Mouse (Mus musculus): Measurements from ENCODE around the gene Farsb. TPM values are rescaled to one million over a fixed set of nuclear protein-coding genes. Genes with fewer than 3 reads are reported as not detected.

The Farsb gene
- polyA plus RNA-seq, 1 experiment from 2014 or later = 63.6 TPM

- no peak for ATAC-seq
- in situ Hi-C loops (cut with MboI; ENCODE audit: low pct_unique_long_range_greater_than_20kb) = loop anchor here (5.0 kb wide), 1 partner anchor 439 kb away; no protein-coding TSS in a partner anchor
Observed at GRCm38 (mm10) chr1:78421749-78422148, 66.9 kb downstream of the Farsb start.

GRCm38 (mm10) chr1:78420271-78420670, 68.4 kb downstream of the Farsb start:
- ChIA-PET POLR2A (no interaction called here), CTCF (interaction anchor here (0.8 to 2.2 kb wide), 7 partner anchors 34 to 438 kb away, joined by 3 to 12 read pairs (median 4); no protein-coding TSS in a partner anchor)
- no peak for TF ChIP-seq CTCF (IDR thresholded peaks at IDR 0.05)
- DNase-seq (ENCODE audit: low read depth, low spot score) (no peak), ATAC-seq (no peak)
- in situ Hi-C loops (cut with MboI; ENCODE audit: low pct_unique_long_range_greater_than_20kb) = loop anchor here (5.0 kb wide), 1 partner anchor 438 kb away; no protein-coding TSS in a partner anchor
- H3K27me3 ChIP-seq = no peaks in the 10 kb centered on the region

More at GRCm38 (mm10) chr1:78421749-78422148, 66.9 kb downstream of the Farsb start:
- POLR2A ChIA-PET = no interaction called here
- DNase-seq (ENCODE audit: low read depth, low spot score) = no peak
- H3K27me3 ChIP-seq = no peaks in the 10 kb centered on the region
- CTCF ChIA-PET = no interaction called here
- no peak for TF ChIP-seq CTCF (IDR thresholded peaks at IDR 0.05)

GRCm38 (mm10) chr1:78419593-78419992, 69.1 kb downstream of the Farsb start:
- ChIA-PET POLR2A (no interaction called here), CTCF (interaction anchor here (0.8 to 2.2 kb wide), 11 partner anchors 8 to 452 kb away, joined by 3 to 12 read pairs (median 3); no protein-coding TSS in a partner anchor)
- in situ Hi-C loops (cut with MboI; ENCODE audit: low pct_unique_long_range_greater_than_20kb) = loop anchor here (10.0 kb wide), 1 partner anchor 205 kb away; no protein-coding TSS in a partner anchor
- DNase-seq (ENCODE audit: low read depth, low spot score) (no peak), ATAC-seq (peak; percentile 68)
- no peaks in the 10 kb centered on the region for H3K27me3 ChIP-seq
- peak; percentile 89 for TF ChIP-seq CTCF (IDR thresholded peaks at IDR 0.05)

GRCm38 (mm10) chr1:78417154-78417911, 71.4 kb downstream of the Farsb start:
- ChIA-PET POLR2A (no interaction called here), CTCF (no interaction called here)
- DNase-seq (ENCODE audit: low read depth, low spot score) (no peak), ATAC-seq (no peak)
- in situ Hi-C loops (cut with MboI; ENCODE audit: low pct_unique_long_range_greater_than_20kb) = loop anchor here (10.0 kb wide), 1 partner anchor 203 kb away; no protein-coding TSS in a partner anchor
- TF ChIP-seq CTCF (IDR thresholded peaks at IDR 0.05) = no peak
- no peaks in the 10 kb centered on the region for H3K27me3 ChIP-seq

GRCm38 (mm10) chr1:78414421-78414820, 74.3 kb downstream of the Farsb start:
- DNase-seq (ENCODE audit: low read depth, low spot score) (no peak), ATAC-seq (no peak)
- no peaks in the 10 kb centered on the region for H3K27me3 ChIP-seq
- TF ChIP-seq CTCF (IDR thresholded peaks at IDR 0.05) = no peak
- ChIA-PET CTCF (interaction anchor here (0.7 to 1.6 kb wide), 2 partner anchors 11 to 89 kb away, joined by 3 to 6 read pairs; no protein-coding TSS in a partner anchor), POLR2A (no interaction called here)
- in situ Hi-C loops (cut with MboI; ENCODE audit: low pct_unique_long_range_greater_than_20kb) = loop anchor here (10.0 kb wide), 1 partner anchor 200 kb away; no protein-coding TSS in a partner anchor

- ATAC-seq = no peak
- TF ChIP-seq CTCF (IDR thresholded peaks at IDR 0.05) = no peak
- in situ Hi-C loops (cut with MboI; ENCODE audit: low pct_unique_long_range_greater_than_20kb) = loop anchor here (10.0 kb wide), 1 partner anchor 198 kb away; no protein-coding TSS in a partner anchor
- no peaks in the 10 kb centered on the region for H3K27me3 ChIP-seq
- ChIA-PET CTCF (no interaction called here), POLR2A (no interaction called here)
- DNase-seq (ENCODE audit: low read depth, low spot score) = no peak
Observed at GRCm38 (mm10) chr1:78412668-78413067, 76.0 kb downstream of the Farsb start.

- TF ChIP-seq CTCF (IDR thresholded peaks at IDR 0.05) = no peak
- ChIA-PET POLR2A (no interaction called here), CTCF (interaction anchor here (1.2 kb wide), 1 partner anchor 10 kb away, joined by 4 read pairs; no protein-coding TSS in a partner anchor)
- ATAC-seq (no peak), DNase-seq (ENCODE audit: low read depth, low spot score) (no peak)
- in situ Hi-C loops (cut with MboI; ENCODE audit: low pct_unique_long_range_greater_than_20kb) = no loop called here
- H3K27me3 ChIP-seq = no peaks in the 10 kb centered on the region
Observed at GRCm38 (mm10) chr1:78409396-78409795, 79.3 kb downstream of the Farsb start.

GRCm38 (mm10) chr1:78401413-78401812, 87.3 kb downstream of the Farsb start:
- ATAC-seq (no peak), DNase-seq (ENCODE audit: low read depth, low spot score) (no peak)
- no peak for TF ChIP-seq CTCF (IDR thresholded peaks at IDR 0.05)
- POLR2A ChIA-PET = no interaction called here
- no peaks in the 10 kb centered on the region for H3K27me3 ChIP-seq
- CTCF ChIA-PET = no interaction called here
- in situ Hi-C loops (cut with MboI; ENCODE audit: low pct_unique_long_range_greater_than_20kb) = no loop called here

GRCm38 (mm10) chr1:78399755-78400154, 88.9 kb downstream of the Farsb start:
- no peak for TF ChIP-seq CTCF (IDR thresholded peaks at IDR 0.05)
- in situ Hi-C loops (cut with MboI; ENCODE audit: low pct_unique_long_range_greater_than_20kb) = no loop called here
- ATAC-seq = no peak
- H3K27me3 ChIP-seq = no peaks in the 10 kb centered on the region
- CTCF ChIA-PET = interaction anchor here (1.4 kb wide), 1 partner anchor 9 kb away, joined by 4 read pairs; no protein-coding TSS in a partner anchor
- DNase-seq (ENCODE audit: low read depth, low spot score) = no peak
- POLR2A ChIA-PET = no interaction called here

- POLR2A ChIA-PET = interaction anchor here (1.1 kb wide), 1 partner anchor 94 kb away, joined by 3 read pairs; no protein-coding TSS in a partner anchor
- TF ChIP-seq CTCF (IDR thresholded peaks at IDR 0.05) = no peak
- CTCF ChIA-PET = no interaction called here
- H3K27me3 ChIP-seq = no peaks in the 10 kb centered on the region
- peak; percentile 95 for ATAC-seq
- DNase-seq (ENCODE audit: low read depth, low spot score) = peak; percentile 67
- in situ Hi-C loops (cut with MboI; ENCODE audit: low pct_unique_long_range_greater_than_20kb) = no loop called here
Observed at GRCm38 (mm10) chr1:78396320-78396913, 92.3 kb downstream of the Farsb start.

- POLR2A ChIA-PET = interaction anchor here (1.1 kb wide), 1 partner anchor 93 kb away, joined by 3 read pairs; no protein-coding TSS in a partner anchor
- CTCF ChIA-PET = no interaction called here
- TF ChIP-seq CTCF (IDR thresholded peaks at IDR 0.05) = no peak
- ATAC-seq (no peak), DNase-seq (ENCODE audit: low read depth, low spot score) (no peak)
- in situ Hi-C loops (cut with MboI; ENCODE audit: low pct_unique_long_range_greater_than_20kb) = no loop called here
- no peaks in the 10 kb centered on the region for H3K27me3 ChIP-seq
Observed at GRCm38 (mm10) chr1:78395737-78396136, 93.0 kb downstream of the Farsb start.

Data from Patski (cell line).